19 mouse cellular contexts compared by ENCODE assay signal in the genomic region with DNA sequence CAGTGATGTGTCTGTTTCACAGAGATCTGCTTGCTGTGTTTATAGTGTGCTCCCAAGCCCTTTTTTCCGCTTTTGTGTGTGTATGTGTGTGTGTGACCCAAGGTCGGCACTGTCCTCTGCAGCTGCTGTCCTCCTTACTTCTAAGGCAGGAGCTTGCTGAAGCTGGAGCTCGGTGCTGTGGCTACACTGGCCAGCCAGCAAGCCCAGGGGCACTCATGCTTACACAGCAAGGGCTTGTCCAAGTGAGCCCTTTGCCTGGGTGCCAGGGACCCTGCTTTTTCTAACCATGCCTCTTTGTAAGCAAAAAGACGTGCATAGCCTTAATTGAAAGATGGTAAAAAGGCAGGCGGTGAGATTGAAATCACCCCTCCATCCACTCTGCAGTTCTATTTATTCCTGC. TPM values are rescaled to one million over a fixed set of nuclear protein-coding genes. Genes with fewer than 3 reads are reported as not detected.
DNase-seq lines count a peak whose midpoint lies in the region; ATAC-seq lines count a peak whose summit lies in the region.
"Had no signal": no experiment of that assay in that cellular context is flagged by ENCODE, and none has a peak within 500 bp of the region (broad histone marks: within the 10 kb centered on the region; RNA-seq: fewer than 3 reads in every experiment).

No protein-coding gene starts in this region.

- no peaks in the 10 kb centered on the region for H3K4me1 ChIP-seq in hindbrain, embryonic 15.5 days (replicated peaks)
- H3K4me1 ChIP-seq in hindbrain, embryonic 11.5 days (replicated peaks; ENCODE audit: control insufficient read depth, insufficient read depth, low read length), result no peaks in the 10 kb centered on the region
- peaks cover 3% of the 10 kb centered on the region; the same call in 1 of the 2 replicates for H3K4me1 ChIP-seq in forebrain, embryonic 16.5 days (replicated peaks; ENCODE audit: control insufficient read depth, insufficient read depth, low read length)
- no peaks in the 10 kb centered on the region for H3K4me1 ChIP-seq in neural tube, embryonic 14.5 days (ENCODE audit: control insufficient read depth, insufficient read depth, low read length)
- H3K4me1 ChIP-seq: embryonic facial prominence, embryonic 13.5 days; neural tube, embryonic 12.5 days had no signal

- H3K4me3 ChIP-seq in hindbrain, embryonic 15.5 days, result no peak overlapping the region
- no peak overlapping the region for H3K4me3 ChIP-seq in hindbrain, embryonic 11.5 days (ENCODE audit: low read depth, low read length)
- no peak overlapping the region for H3K4me3 ChIP-seq in forebrain, embryonic 16.5 days (replicated peaks; ENCODE audit: low read length)
- H3K4me3 ChIP-seq in neural tube, embryonic 14.5 days (ENCODE audit: low read depth, low read length), result no peak overlapping the region
- H3K4me3 ChIP-seq: embryonic facial prominence, embryonic 13.5 days; neural tube, embryonic 12.5 days had no signal

- peak; percentile 83 for ATAC-seq in hindbrain, embryonic 15.5 days (ENCODE audit: low FRiP score, low read depth)
- no peak for ATAC-seq in hindbrain, embryonic 11.5 days (ENCODE audit: low FRiP score)
- peak; percentile 91 for ATAC-seq in forebrain, embryonic 16.5 days
- peak; percentile 68 for ATAC-seq in neural tube, embryonic 14.5 days (ENCODE audit: low read depth)
- no peak for ATAC-seq in monocyte, adult 5-6 weeks (replicated peaks; ENCODE audit: insufficient number of reproducible peaks, low FRiP score, low TSS enrichment, poor library complexity, severe bottlenecking)
- ATAC-seq: Patski had no signal

- peak overlapping the region; percentile 63 for H3K27ac ChIP-seq in hindbrain, embryonic 15.5 days (replicated peaks)
- no peak overlapping the region for H3K27ac ChIP-seq in hindbrain, embryonic 11.5 days (ENCODE audit: low read depth, low read length)
- peak overlapping the region; percentile 62; the same call in 1 of the 2 replicates for H3K27ac ChIP-seq in forebrain, embryonic 16.5 days (ENCODE audit: low read length)
- peak overlapping the region; percentile 56 for H3K27ac ChIP-seq in neural tube, embryonic 14.5 days (ENCODE audit: low read depth, low read length)
- H3K27ac ChIP-seq: embryonic facial prominence, embryonic 13.5 days; neural tube, embryonic 12.5 days had no signal

- no peak for DNase-seq in hindbrain, embryonic 11.5 days (ENCODE audit: low spot score)
- DNase-seq in layer of hippocampus, adult 8-10 months (ENCODE audit: low spot score in 2 of 2), result peak; percentile 55 to 77
- no peak for DNase-seq in thymus, postnatal 4 days
- DNase-seq in heart, postnatal 25 days (ENCODE audit: low spot score), result no peak
- DNase-seq: adrenal gland, adult 8-10 months; cerebellum, adult 8-10 months; kidney, postnatal 14 days; lung, adult 2 months had no signal

- H3K4me2 ChIP-seq in hindbrain, embryonic 15.5 days, result no peak overlapping the region
- no peak overlapping the region for H3K4me2 ChIP-seq in hindbrain, embryonic 11.5 days (replicated peaks; ENCODE audit: low read depth, low read length)
- no peak overlapping the region for H3K4me2 ChIP-seq in forebrain, embryonic 16.5 days (ENCODE audit: low read length)
- H3K4me2 ChIP-seq in neural tube, embryonic 14.5 days (ENCODE audit: low read depth, low read length), result no peak overlapping the region
- H3K4me2 ChIP-seq: embryonic facial prominence, embryonic 13.5 days; neural tube, embryonic 12.5 days had no signal

- intact Hi-C loops in heart, postnatal 25 days (cut with DNase I), result no loop called here

- peaks cover 63% of the 10 kb centered on the region for H3K36me3 ChIP-seq in hindbrain, embryonic 15.5 days
- H3K36me3 ChIP-seq in hindbrain, embryonic 11.5 days (ENCODE audit: control insufficient read depth, insufficient read depth, low read length), result peaks cover 15% of the 10 kb centered on the region; the same call in 1 of the 2 replicates
- peaks cover 36% of the 10 kb centered on the region for H3K36me3 ChIP-seq in forebrain, embryonic 16.5 days (ENCODE audit: control insufficient read depth, insufficient read depth)
- H3K36me3 ChIP-seq in neural tube, embryonic 14.5 days (ENCODE audit: control insufficient read depth, insufficient read depth, low read length), result peaks cover 34% of the 10 kb centered on the region

- no peaks in the 10 kb centered on the region for H3K27me3 ChIP-seq in hindbrain, embryonic 15.5 days
- no peaks in the 10 kb centered on the region for H3K27me3 ChIP-seq in hindbrain, embryonic 11.5 days (ENCODE audit: control insufficient read depth, insufficient read depth, low read length)
- no peaks in the 10 kb centered on the region for H3K27me3 ChIP-seq in forebrain, embryonic 16.5 days (replicated peaks; ENCODE audit: control insufficient read depth, insufficient read depth, low read length)
- H3K27me3 ChIP-seq in neural tube, embryonic 14.5 days (ENCODE audit: control insufficient read depth, insufficient read depth, low read length), result no peaks in the 10 kb centered on the region
- H3K27me3 ChIP-seq: embryonic facial prominence, embryonic 13.5 days; neural tube, embryonic 12.5 days; Patski had no signal

- no peaks in the 10 kb centered on the region for H3K9me3 ChIP-seq in hindbrain, embryonic 15.5 days
- no peaks in the 10 kb centered on the region for H3K9me3 ChIP-seq in hindbrain, embryonic 11.5 days (ENCODE audit: control insufficient read depth, low read length)
- no peaks in the 10 kb centered on the region for H3K9me3 ChIP-seq in forebrain, embryonic 16.5 days (ENCODE audit: control insufficient read depth, low read length)
- H3K9me3 ChIP-seq in neural tube, embryonic 14.5 days (ENCODE audit: control insufficient read depth, low read length), result no peaks in the 10 kb centered on the region
- H3K9me3 ChIP-seq: embryonic facial prominence, embryonic 13.5 days; neural tube, embryonic 12.5 days had no signal

- no peak overlapping the region for H3K9ac ChIP-seq in hindbrain, embryonic 15.5 days
- no peak overlapping the region for H3K9ac ChIP-seq in hindbrain, embryonic 11.5 days (ENCODE audit: low read depth, low read length)
- H3K9ac ChIP-seq in forebrain, embryonic 16.5 days (replicated peaks; ENCODE audit: low read depth, low read length), result no peak overlapping the region
- no peak overlapping the region for H3K9ac ChIP-seq in neural tube, embryonic 14.5 days (replicated peaks; ENCODE audit: low read depth, low read length)
- H3K9ac ChIP-seq: embryonic facial prominence, embryonic 13.5 days; neural tube, embryonic 12.5 days had no signal

- WGBS in hindbrain, embryonic 15.5 days, result 82% methylated on average over 5 of the region's 5 CpGs
- WGBS in hindbrain, embryonic 11.5 days, result 91% methylated on average over 5 of the region's 5 CpGs
- WGBS in forebrain, embryonic 16.5 days, result 55% methylated on average over 5 of the region's 5 CpGs
- WGBS in neural tube, embryonic 14.5 days, result 84% methylated on average over 5 of the region's 5 CpGs

RNA-seq across cellular contexts. Expression of gene Glud1, which starts 21.9 kb away (rescaled TPM):
- 114 and 116 TPM in 2 replicates for polyA plus RNA-seq in hindbrain, embryonic 15.5 days (2015; fragmentation: Nextera tagmentation; extraction: Ambion mirVana)
- polyA plus RNA-seq in hindbrain, embryonic 11.5 days (2014; fragmentation: Nextera tagmentation; extraction: Ambion mirVana), result 86.0 and 95.1 TPM in 2 replicates
- 86.0 and 94.3 TPM in 2 replicates for polyA plus RNA-seq in forebrain, embryonic 16.5 days (2015; fragmentation: Nextera tagmentation; extraction: Ambion mirVana)
- total RNA-seq in layer of hippocampus, adult 8-10 months (2022), result 100 to 1,000 TPM; 294 to 321 (median 311) TPM
- 145 and 152 TPM in 2 replicates for polyA plus RNA-seq in neural tube, embryonic 14.5 days (2014; fragmentation: Nextera tagmentation; extraction: Ambion mirVana)
- total RNA-seq in monocyte, adult 5-6 weeks (2017), result 385 to 458 TPM (median 387 TPM) in 3 replicates
- total RNA-seq in heart, postnatal 25 days (2021), result 100 to 1,000 TPM; 126 to 142 TPM

RNA-seq across cellular contexts. Expression of gene Shld2, which starts 22.2 kb away (rescaled TPM):
- polyA plus RNA-seq in hindbrain, embryonic 15.5 days (2015; fragmentation: Nextera tagmentation; extraction: Ambion mirVana), result 5.9 and 7.1 TPM in 2 replicates
- polyA plus RNA-seq in hindbrain, embryonic 11.5 days (2014; fragmentation: Nextera tagmentation; extraction: Ambion mirVana), result 7.1 and 8.5 TPM in 2 replicates
- 6.6 TPM in 2 replicates for polyA plus RNA-seq in forebrain, embryonic 16.5 days (2015; fragmentation: Nextera tagmentation; extraction: Ambion mirVana)
- total RNA-seq in layer of hippocampus, adult 8-10 months (2022), result 10 to 100 TPM; 11.4 to 14.1 (median 12.8) TPM
- 5.1 and 8.0 TPM in 2 replicates for polyA plus RNA-seq in neural tube, embryonic 14.5 days (2014; fragmentation: Nextera tagmentation; extraction: Ambion mirVana)
- 17.0 to 26.5 TPM (median 21.5 TPM) in 3 replicates for total RNA-seq in monocyte, adult 5-6 weeks (2017)
- 1 to 10 TPM; 8.3 to 8.4 TPM for total RNA-seq in heart, postnatal 25 days (2021)

RNA-seq across cellular contexts. Expression of gene Fam25c, which starts 22.8 kb away (rescaled TPM):
- polyA plus RNA-seq in hindbrain, embryonic 15.5 days (2015; fragmentation: Nextera tagmentation; extraction: Ambion mirVana), result not detected in 2 replicates
- polyA plus RNA-seq in hindbrain, embryonic 11.5 days (2014; fragmentation: Nextera tagmentation; extraction: Ambion mirVana), result not detected in 2 replicates
- polyA plus RNA-seq in forebrain, embryonic 16.5 days (2015; fragmentation: Nextera tagmentation; extraction: Ambion mirVana), result 0.97 TPM in 1 of 2 replicates, not detected in the other
- not detected for total RNA-seq in layer of hippocampus, adult 8-10 months (2022)
- not detected in 2 replicates for polyA plus RNA-seq in neural tube, embryonic 14.5 days (2014; fragmentation: Nextera tagmentation; extraction: Ambion mirVana)
- total RNA-seq in monocyte, adult 5-6 weeks (2017), result not detected in 3 replicates
- total RNA-seq in heart, postnatal 25 days (2021), result not detected
- total RNA-seq: adrenal gland, adult 8-10 months; gastrocnemius, adult 8-10 months; megakaryocyte, adult 5-6 weeks had no signal
- polyA plus RNA-seq: heart, embryonic 14.5 days; intestine, embryonic 14.5 days; neural tube, embryonic 12.5 days; Patski had no signal

RNA-seq across cellular contexts. Expression of gene Sncg, which starts 42.1 kb away (rescaled TPM):
- polyA plus RNA-seq in hindbrain, embryonic 15.5 days (2015; fragmentation: Nextera tagmentation; extraction: Ambion mirVana), result 170 and 223 TPM in 2 replicates
- 123 and 152 TPM in 2 replicates for polyA plus RNA-seq in hindbrain, embryonic 11.5 days (2014; fragmentation: Nextera tagmentation; extraction: Ambion mirVana)
- polyA plus RNA-seq in forebrain, embryonic 16.5 days (2015; fragmentation: Nextera tagmentation; extraction: Ambion mirVana), result 1.9 and 4.2 TPM in 2 replicates
- total RNA-seq in layer of hippocampus, adult 8-10 months (2022), result 1 to 10 TPM; 4.2 to 7.4 (median 4.9) TPM
- 279 and 514 TPM in 2 replicates for polyA plus RNA-seq in neural tube, embryonic 14.5 days (2014; fragmentation: Nextera tagmentation; extraction: Ambion mirVana)
- not detected in 3 replicates for total RNA-seq in monocyte, adult 5-6 weeks (2017)
- total RNA-seq in heart, postnatal 25 days (2021), result 1 to 10 TPM; 5.9 to 6.5 TPM
- total RNA-seq: megakaryocyte, adult 5-6 weeks had no signal
- polyA plus RNA-seq: Patski had no signal

RNA-seq across cellular contexts. Expression of gene Mmrn2, which starts 42.8 kb away (rescaled TPM):
- polyA plus RNA-seq in hindbrain, embryonic 15.5 days (2015; fragmentation: Nextera tagmentation; extraction: Ambion mirVana), result 4.1 and 5.3 TPM in 2 replicates
- 4.4 and 4.7 TPM in 2 replicates for polyA plus RNA-seq in hindbrain, embryonic 11.5 days (2014; fragmentation: Nextera tagmentation; extraction: Ambion mirVana)
- polyA plus RNA-seq in forebrain, embryonic 16.5 days (2015; fragmentation: Nextera tagmentation; extraction: Ambion mirVana), result 3.9 and 4.8 TPM in 2 replicates
- total RNA-seq in layer of hippocampus, adult 8-10 months (2022), result 1 to 10 TPM; 4.8 to 6.0 (median 5.0) TPM
- polyA plus RNA-seq in neural tube, embryonic 14.5 days (2014; fragmentation: Nextera tagmentation; extraction: Ambion mirVana), result 2.4 and 4.3 TPM in 2 replicates
- not detected in 3 replicates for total RNA-seq in monocyte, adult 5-6 weeks (2017)
- 10 to 100 TPM; 38.6 to 43.2 TPM for total RNA-seq in heart, postnatal 25 days (2021)
- total RNA-seq: megakaryocyte, adult 5-6 weeks had no signal

Comparison
In these comparisons a context has a peak if more than half of its experiments do, and no peak if none do; other contexts are left out.
1. ATAC-seq: peak in hindbrain, embryonic 15.5 days (single experiment), forebrain, embryonic 16.5 days (single experiment) and neural tube, embryonic 14.5 days (single experiment); none in hindbrain, embryonic 11.5 days (single experiment) and monocyte, adult 5-6 weeks (single experiment).
2. DNase-seq: peak in layer of hippocampus, adult 8-10 months (2 of 2); none in hindbrain, embryonic 11.5 days (single experiment), thymus, postnatal 4 days (single experiment) and heart, postnatal 25 days (single experiment).